Mouse (Mus musculus): Measurements from ENCODE around the gene Lrrc75a.

GRCm38 (mm10) chr11:62651563-62651962, 3.2 kb upstream of the Lrrc75a start:
- TF ChIP-seq CTCF (IDR thresholded peaks at IDR 0.05; ENCODE audit: low read depth, low read length) (no peak), POLR2A (IDR thresholded peaks at IDR 0.05; ENCODE audit: insufficient read depth, low read length) (no peak), EP300 (IDR thresholded peaks at IDR 0.05; ENCODE audit: insufficient read depth, low read depth, low read length) (no peak)

All from ES-Bruce4 (cell line).